Mouse (Mus musculus) hindbrain, embryonic 13.5 days (tissue): Measurements from ENCODE around the gene Gm14399. TPM values are rescaled to one million over a fixed set of nuclear protein-coding genes. Genes with fewer than 3 reads are reported as not detected.
A peak's percentile ranks its signal among the peaks of the same experiment; 100 is the strongest.
"Not testable (repeated sequence)": the region's sequence is repeated elsewhere in the genome, so short reads cannot be mapped to it uniquely, and the experiment has no call there.

Source experiments
- ATAC-seq: fragments of 200-750 bp; cut with Nextera tagmentation; 2 replicates; pipeline ENCODE4 v1.8.0; 2017; ENCODE audit warnings: moderate TSS enrichment; ENCODE audit not compliant: low FRiP score
- H3K27ac ChIP-seq: fragments of 300-500 bp; sonication (generic); 2 replicates; pipeline ENCODE4 v1.5.1; 2015; ENCODE audit warnings: inconsistent platforms, mild to moderate bottlenecking, moderate library complexity
- H3K27me3 ChIP-seq: fragments of 300-500 bp; sonication (generic); 2 replicates; pipeline ENCODE4 v1.6.1; 2015; ENCODE audit warnings: mild to moderate bottlenecking, inconsistent platforms
- H3K36me3 ChIP-seq: fragments of 300-500 bp; sonication (generic); 2 replicates; pipeline ENCODE4 v1.6.1; 2015; ENCODE audit warnings: mild to moderate bottlenecking, inconsistent platforms
- H3K4me1 ChIP-seq: fragments of 300-500 bp; sonication (generic); replicated peaks from 2 replicates; pipeline ENCODE4 v1.6.1; 2015; ENCODE audit warnings: inconsistent platforms
- H3K4me2 ChIP-seq: fragments of 300-500 bp; sonication (generic); 2 replicates; pipeline ENCODE4 v1.6.1; 2015; ENCODE audit warnings: inconsistent platforms, mild to moderate bottlenecking, moderate library complexity
- H3K4me3 ChIP-seq: fragments of 300-500 bp; sonication (generic); 2 replicates; pipeline ENCODE4 v1.5.1; 2015; ENCODE audit warnings: mild to moderate bottlenecking, inconsistent platforms
- H3K9ac ChIP-seq: fragments of 300-500 bp; sonication (generic); 2 replicates; pipeline ENCODE4 v1.6.1; 2015; ENCODE audit warnings: mild to moderate bottlenecking, inconsistent platforms
- H3K9me3 ChIP-seq: fragments of 300-500 bp; sonication (generic); 2 replicates; pipeline ENCODE4 v1.6.1; 2016; ENCODE audit warnings: inconsistent platforms
- WGBS: fragments of 180-500 bp; shearing (Covaris S2); methylation state at CpG from one replicate; pipeline ENCODE4 v1.1.7; 2015; 5-methylcytosine and 5-hydroxymethylcytosine counted together
- polyA plus RNA-seq: library from polyadenylated mRNA; unstranded; fragments of >200 nt; fragmentation: Nextera tagmentation; extraction: Ambion mirVana; gene quantifications from 2 replicates; pipeline ENCODE4 v1.2.1, GENCODE M21; 2015

The Gm14399 gene
- 4.8 and 7.7 TPM in 2 replicates for polyA plus RNA-seq

GRCm38 (mm10) chr2:175141993-175142295 is at the start of gene Gm14399:
TSS of gene Gm14399 (minus strand) at chr2:175142012.
- not testable (repeated sequence) for H3K9me3 ChIP-seq, H3K4me1 ChIP-seq, H3K27ac ChIP-seq, ATAC-seq, H3K27me3 ChIP-seq, H3K36me3 ChIP-seq
- peak within 1 kb of the TSS; percentile 46 for H3K4me3 ChIP-seq
- peak within 1 kb of the TSS; percentile 66 for H3K9ac ChIP-seq
- WGBS = 0% methylated on average over 1 of the region's 2 CpGs
- peak within 1 kb of the TSS; percentile 46 for H3K4me2 ChIP-seq

GRCm38 (mm10) chr2:175179008-175179407 is 37.2 kb upstream of the Gm14399 start:
- not testable (repeated sequence) for ATAC-seq, H3K36me3 ChIP-seq, H3K9ac ChIP-seq, H3K4me2 ChIP-seq, H3K27ac ChIP-seq, H3K4me1 ChIP-seq, H3K27me3 ChIP-seq, H3K9me3 ChIP-seq, H3K4me3 ChIP-seq
- 48% methylated on average over 1 of the region's 1 CpGs for WGBS

GRCm38 (mm10) chr2:175176312-175176711 is 34.5 kb upstream of the Gm14399 start:
- H3K9me3 ChIP-seq = no peaks in the 10 kb centered on the region
- H3K27ac ChIP-seq = no peak overlapping the region
- H3K4me3 ChIP-seq = no peak overlapping the region
- ATAC-seq = no peak
- H3K4me1 ChIP-seq = no peaks in the 10 kb centered on the region
- no peak overlapping the region for H3K9ac ChIP-seq
- no peak overlapping the region for H3K4me2 ChIP-seq
- WGBS = 86% methylated on average over 6 of the region's 6 CpGs
- H3K27me3 ChIP-seq = no peaks in the 10 kb centered on the region
- H3K36me3 ChIP-seq = no peaks in the 10 kb centered on the region

GRCm38 (mm10) chr2:175175401-175176180 is 33.8 kb upstream of the Gm14399 start, which contains the start of gene Gm14443:
TSS of gene Gm14443 (minus strand) at chr2:175175871.
- H3K9me3 ChIP-seq, H3K9ac ChIP-seq, H3K4me1 ChIP-seq, H3K4me3 ChIP-seq, H3K27me3 ChIP-seq, H3K4me2 ChIP-seq, ATAC-seq, H3K36me3 ChIP-seq, H3K27ac ChIP-seq: not testable (repeated sequence)
- 79% methylated on average over 12 of the region's 12 CpGs for whole genome bisulfite sequencing

GRCm38 (mm10) chr2:175174058-175174457 is 32.2 kb upstream of the Gm14399 start:
- ATAC-seq, H3K27ac ChIP-seq, H3K9me3 ChIP-seq, H3K27me3 ChIP-seq, H3K9ac ChIP-seq, H3K4me2 ChIP-seq, H3K36me3 ChIP-seq, H3K4me1 ChIP-seq, H3K4me3 ChIP-seq: not testable (repeated sequence)
- WGBS = 90% methylated on average over 2 of the region's 2 CpGs

- H3K27me3 ChIP-seq, H3K9me3 ChIP-seq, H3K4me3 ChIP-seq, H3K4me2 ChIP-seq, H3K36me3 ChIP-seq, H3K27ac ChIP-seq, H3K4me1 ChIP-seq, H3K9ac ChIP-seq, ATAC-seq: not testable (repeated sequence)
- 86% methylated on average over 3 of the region's 3 CpGs for WGBS
Measured at GRCm38 (mm10) chr2:175172906-175173595, 31.2 kb upstream of the Gm14399 start.

- no peak overlapping the region for H3K4me3 ChIP-seq
- 95% methylated on average over 3 of the region's 3 CpGs for WGBS
- no peak overlapping the region for H3K27ac ChIP-seq
- ATAC-seq = no peak
- H3K9ac ChIP-seq = no peak overlapping the region
- no peaks in the 10 kb centered on the region for H3K36me3 ChIP-seq
- no peaks in the 10 kb centered on the region for H3K4me1 ChIP-seq
- no peak overlapping the region for H3K4me2 ChIP-seq
- no peaks in the 10 kb centered on the region for H3K27me3 ChIP-seq
- H3K9me3 ChIP-seq = no peaks in the 10 kb centered on the region
Measured at GRCm38 (mm10) chr2:175172123-175172522, 30.3 kb upstream of the Gm14399 start.

- not testable (repeated sequence) for ATAC-seq, H3K4me2 ChIP-seq, H3K27ac ChIP-seq, H3K36me3 ChIP-seq, H3K9ac ChIP-seq, H3K27me3 ChIP-seq, H3K4me3 ChIP-seq, H3K4me1 ChIP-seq, H3K9me3 ChIP-seq
- 83% methylated on average over 2 of the region's 2 CpGs for WGBS
Measured at GRCm38 (mm10) chr2:175166870-175167269, 25.1 kb upstream of the Gm14399 start.

- H3K27me3 ChIP-seq, H3K36me3 ChIP-seq, H3K4me2 ChIP-seq, ATAC-seq, H3K4me3 ChIP-seq, H3K4me1 ChIP-seq, H3K27ac ChIP-seq, H3K9ac ChIP-seq: not testable (repeated sequence)
- WGBS = 94% methylated on average over 12 of the region's 12 CpGs
- peaks cover 11% of the 10 kb centered on the region; the same call in 1 of the 2 replicates for H3K9me3 ChIP-seq
Measured at GRCm38 (mm10) chr2:175165110-175165509, 23.3 kb upstream of the Gm14399 start.

GRCm38 (mm10) chr2:175161438-175161837 is 19.6 kb upstream of the Gm14399 start:
- not testable (repeated sequence) for ATAC-seq, H3K27ac ChIP-seq, H3K9ac ChIP-seq, H3K36me3 ChIP-seq, H3K27me3 ChIP-seq, H3K4me2 ChIP-seq, H3K4me1 ChIP-seq, H3K4me3 ChIP-seq
- peaks cover 18% of the 10 kb centered on the region for H3K9me3 ChIP-seq
- 89% methylated on average over 4 of the region's 4 CpGs for WGBS

- H3K4me2 ChIP-seq = no peak overlapping the region
- no peaks in the 10 kb centered on the region for H3K4me1 ChIP-seq
- WGBS = 86% methylated on average over 3 of the region's 3 CpGs
- H3K9me3 ChIP-seq = peaks cover 20% of the 10 kb centered on the region
- H3K27ac ChIP-seq = no peak overlapping the region
- H3K9ac ChIP-seq = no peak overlapping the region
- H3K4me3 ChIP-seq = no peak overlapping the region
- no peaks in the 10 kb centered on the region for H3K36me3 ChIP-seq
- ATAC-seq = no peak
- H3K27me3 ChIP-seq = no peaks in the 10 kb centered on the region
Measured at GRCm38 (mm10) chr2:175158642-175159041, 16.8 kb upstream of the Gm14399 start.

- Histone ChIP-seq H3K9ac (no peak overlapping the region), H3K9me3 (peaks cover 19% of the 10 kb centered on the region), H3K27ac (no peak overlapping the region), H3K4me2 (no peak overlapping the region), H3K27me3 (no peaks in the 10 kb centered on the region), H3K36me3 (no peaks in the 10 kb centered on the region), H3K4me3 (no peak overlapping the region), H3K4me1 (no peaks in the 10 kb centered on the region)
- no peak for ATAC-seq
- WGBS = 92% methylated on average over 13 of the region's 13 CpGs
Measured at GRCm38 (mm10) chr2:175156696-175157095, 14.9 kb upstream of the Gm14399 start.
